Comparison of ENCODE assay signal across 13 mouse cellular contexts in the genomic region with DNA sequence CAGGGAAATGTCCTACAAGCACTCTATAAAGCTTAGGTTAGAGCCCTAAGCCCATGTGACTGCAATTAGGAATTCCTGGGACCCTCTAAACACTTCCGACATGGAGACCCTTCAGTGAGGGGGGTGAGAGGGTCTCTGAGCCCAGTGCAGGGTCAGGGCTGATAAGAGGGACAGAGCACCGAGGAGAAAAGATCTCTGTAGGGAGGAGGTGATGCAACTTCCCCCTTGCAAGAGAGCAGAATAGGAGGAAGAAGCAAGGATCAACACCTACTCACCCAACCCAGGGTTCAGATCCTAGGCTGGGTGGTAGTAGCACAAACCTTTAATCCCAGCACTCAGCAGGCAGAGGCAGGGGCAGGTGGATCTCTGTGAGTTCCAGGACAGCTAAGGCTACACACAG. TPM values are rescaled to one million over a fixed set of nuclear protein-coding genes. Genes with fewer than 3 reads are reported as not detected.
DNase-seq lines count a peak whose midpoint lies in the region; ATAC-seq and TF ChIP-seq lines count a peak whose summit lies in the region.
"Had no signal": no experiment of that assay in that cellular context is flagged by ENCODE, and none has a peak within 500 bp of the region (broad histone marks: within the 10 kb centered on the region; RNA-seq: fewer than 3 reads in every experiment).

No protein-coding gene starts in this region.

- H3K27ac ChIP-seq in hindbrain, embryonic 15.5 days (replicated peaks): no peak overlapping the region
- no peak overlapping the region for H3K27ac ChIP-seq in hindbrain, embryonic 14.5 days
- H3K27ac ChIP-seq in liver, embryonic 11.5 days (ENCODE audit: low read depth, low read length): peak overlapping the region; percentile 50
- H3K27ac ChIP-seq in left cerebral cortex, adult 2 months: no peak overlapping the region
- H3K27ac ChIP-seq: stomach, postnatal 0 days had no signal

- ATAC-seq in hindbrain, embryonic 15.5 days (ENCODE audit: low FRiP score, low read depth): no peak
- ATAC-seq in hindbrain, embryonic 14.5 days (ENCODE audit: low FRiP score): no peak
- ATAC-seq in liver, embryonic 11.5 days (replicated peaks; ENCODE audit: low FRiP score): no peak
- ATAC-seq: activated CD4-positive, CD25-positive, alpha-beta regulatory T cell, adult 4 months; inflammation-experienced regulatory T-cells, adult 6 months had no signal

- no peak for TF ChIP-seq CTCF in left cerebral cortex, adult 2 months (IDR thresholded peaks at IDR 0.05)

- WGBS in hindbrain, embryonic 15.5 days: 73% methylated on average over 2 of the region's 2 CpGs
- 61% methylated on average over 2 of the region's 2 CpGs for WGBS in hindbrain, embryonic 14.5 days
- whole genome bisulfite sequencing in liver, embryonic 11.5 days: 22% methylated on average over 2 of the region's 2 CpGs

- H3K36me3 ChIP-seq in hindbrain, embryonic 15.5 days: peaks cover 10% of the 10 kb centered on the region; the same call in 1 of the 2 replicates
- H3K36me3 ChIP-seq in hindbrain, embryonic 14.5 days (replicated peaks; ENCODE audit: control insufficient read depth, insufficient read depth): peaks cover 19% of the 10 kb centered on the region
- peaks cover 26% of the 10 kb centered on the region for H3K36me3 ChIP-seq in liver, embryonic 11.5 days (ENCODE audit: control insufficient read depth, insufficient read depth, low read length)

- peak overlapping the region; percentile 22; the same call in 1 of the 2 replicates for H3K4me2 ChIP-seq in hindbrain, embryonic 15.5 days
- no peak overlapping the region for H3K4me2 ChIP-seq in hindbrain, embryonic 14.5 days (replicated peaks)
- H3K4me2 ChIP-seq in liver, embryonic 11.5 days: peak overlapping the region; percentile 83

- no peak overlapping the region for H3K4me3 ChIP-seq in hindbrain, embryonic 15.5 days
- H3K4me3 ChIP-seq in hindbrain, embryonic 14.5 days (replicated peaks; ENCODE audit: low read length): no peak overlapping the region
- peak overlapping the region; percentile 92 for H3K4me3 ChIP-seq in liver, embryonic 11.5 days (ENCODE audit: low read depth, low read length)
- H3K4me3 ChIP-seq in left cerebral cortex, adult 2 months: no peak overlapping the region

- H3K9ac ChIP-seq in hindbrain, embryonic 15.5 days: no peak overlapping the region
- H3K9ac ChIP-seq in hindbrain, embryonic 14.5 days: no peak overlapping the region
- peak overlapping the region; percentile 97 for H3K9ac ChIP-seq in liver, embryonic 11.5 days (ENCODE audit: low read depth, low read length)

- H3K27me3 ChIP-seq in hindbrain, embryonic 15.5 days: no peaks in the 10 kb centered on the region
- H3K27me3 ChIP-seq in hindbrain, embryonic 14.5 days (ENCODE audit: control insufficient read depth, insufficient read depth, low read length): no peaks in the 10 kb centered on the region
- no peaks in the 10 kb centered on the region for H3K27me3 ChIP-seq in liver, embryonic 11.5 days (replicated peaks; ENCODE audit: control insufficient read depth, insufficient read depth, low read length)

- DNase-seq in adrenal gland, adult (ENCODE audit: inconsistent age in 2 of 2, low spot score in 1 of 2): peak; percentile 10 to 59
- no peak for DNase-seq in adrenal gland, adult 18-20 months (ENCODE audit: low spot score in 2 of 2)
- DNase-seq in hindbrain, embryonic 14.5 days (ENCODE audit: low spot score): no peak
- peak; percentile 56 for DNase-seq in 416B (ENCODE audit: low read depth)
- no peak for DNase-seq in liver, embryonic 11.5 days (ENCODE audit: low spot score)
- DNase-seq in urinary bladder, postnatal 36 days (ENCODE audit: low spot score in 2 of 2): no peak
- DNase-seq in left cerebral cortex, adult 2 months (ENCODE audit: extremely low spot score in 1 of 2, low spot score in 2 of 2): no peak

- intact Hi-C loops in left cerebral cortex, adult 2 months (cut with DNase I): no loop called here

- peaks cover 54% of the 10 kb centered on the region for H3K4me1 ChIP-seq in hindbrain, embryonic 15.5 days (replicated peaks)
- peaks cover 42% of the 10 kb centered on the region for H3K4me1 ChIP-seq in hindbrain, embryonic 14.5 days (replicated peaks; ENCODE audit: control insufficient read depth, insufficient read depth, low read length)
- H3K4me1 ChIP-seq in liver, embryonic 11.5 days (replicated peaks; ENCODE audit: control insufficient read depth, insufficient read depth, low read length): peaks cover 40% of the 10 kb centered on the region

- H3K9me3 ChIP-seq in hindbrain, embryonic 15.5 days: no peaks in the 10 kb centered on the region
- H3K9me3 ChIP-seq in hindbrain, embryonic 14.5 days (ENCODE audit: control insufficient read depth, low read length): no peaks in the 10 kb centered on the region
- H3K9me3 ChIP-seq in liver, embryonic 11.5 days (ENCODE audit: control insufficient read depth, low read length): no peaks in the 10 kb centered on the region

RNA-seq across cellular contexts. Expression of a gene that starts 3.3 kb away (rescaled TPM):
- total RNA-seq in adrenal gland, adult 18-20 months (2021): 100 to 1,000 TPM; 130 to 192 TPM
- polyA plus RNA-seq in hindbrain, embryonic 15.5 days (2015; fragmentation: Nextera tagmentation; extraction: Ambion mirVana): 57.9 and 66.2 TPM in 2 replicates
- 43.8 and 45.5 TPM in 2 replicates for polyA plus RNA-seq in hindbrain, embryonic 14.5 days (2014; fragmentation: Nextera tagmentation; extraction: Ambion mirVana)
- 119 and 123 TPM in 2 replicates for polyA plus RNA-seq in liver, embryonic 11.5 days (2014; fragmentation: Nextera tagmentation; extraction: Ambion mirVana)
- total RNA-seq in left cerebral cortex, adult 2 months (2021): 10 to 100 TPM; 58.8 to 61.4 TPM

RNA-seq across cellular contexts. Expression of a gene that starts 9.4 kb away (rescaled TPM):
- total RNA-seq in adrenal gland, adult 18-20 months (2021): 10 to 100 TPM; 11.0 to 18.6 TPM
- 0.17 and 0.46 TPM in 2 replicates for polyA plus RNA-seq in hindbrain, embryonic 15.5 days (2015; fragmentation: Nextera tagmentation; extraction: Ambion mirVana)
- 0.33 and 0.48 TPM in 2 replicates for polyA plus RNA-seq in hindbrain, embryonic 14.5 days (2014; fragmentation: Nextera tagmentation; extraction: Ambion mirVana)
- 4.2 and 5.4 TPM in 2 replicates for polyA plus RNA-seq in liver, embryonic 11.5 days (2014; fragmentation: Nextera tagmentation; extraction: Ambion mirVana)
- total RNA-seq in left cerebral cortex, adult 2 months (2021): not detected
- total RNA-seq: layer of hippocampus, adult 18-20 months; left cerebral cortex, postnatal 36 days had no signal
- polyA plus RNA-seq: activated CD4-positive, CD25-positive, alpha-beta regulatory T cell, adult 4 months; inflammation-experienced regulatory T-cells, adult 6 months had no signal

RNA-seq across cellular contexts. Expression of a gene that starts 38.5 kb away (rescaled TPM):
- total RNA-seq in adrenal gland, adult 18-20 months (2021): 10 to 100 TPM; 19.6 to 20.3 TPM
- 18.2 and 18.6 TPM in 2 replicates for polyA plus RNA-seq in hindbrain, embryonic 15.5 days (2015; fragmentation: Nextera tagmentation; extraction: Ambion mirVana)
- 17.5 and 19.1 TPM in 2 replicates for polyA plus RNA-seq in hindbrain, embryonic 14.5 days (2014; fragmentation: Nextera tagmentation; extraction: Ambion mirVana)
- 21.2 and 22.8 TPM in 2 replicates for polyA plus RNA-seq in liver, embryonic 11.5 days (2014; fragmentation: Nextera tagmentation; extraction: Ambion mirVana)
- total RNA-seq in left cerebral cortex, adult 2 months (2021): 1 to 10 TPM; 7.8 to 8.0 TPM

Comparison
In these comparisons a context has a peak if more than half of its experiments do, and no peak if none do; other contexts are left out.
1. DNase-seq: peak in adrenal gland, adult (2 of 2) and 416B (single experiment); none in adrenal gland, adult 18-20 months (0 of 2), hindbrain, embryonic 14.5 days (single experiment), liver, embryonic 11.5 days (single experiment), urinary bladder, postnatal 36 days (0 of 2) and left cerebral cortex, adult 2 months (0 of 2).